In genomic region chr14:51026391-51027133, GRCm38 (mm10) we compare ENCODE assay signal across 8 mouse cellular contexts. TPM values are rescaled to one million over a fixed set of nuclear protein-coding genes. Genes with fewer than 3 reads are reported as not detected.
DNase-seq lines count a peak whose midpoint lies in the region; ATAC-seq lines count a peak whose summit lies in the region.

No protein-coding gene starts in this region.

- no peak overlapping the region for H3K27ac ChIP-seq in midbrain, embryonic 14.5 days (replicated peaks; ENCODE audit: low read depth, low read length)

- H3K4me1 ChIP-seq in midbrain, embryonic 14.5 days (ENCODE audit: control insufficient read depth, insufficient read depth, low read length) = no peaks in the 10 kb centered on the region

- peak; percentile 18 to 26 for DNase-seq in urinary bladder, adult 18-20 months (ENCODE audit: low spot score in 2 of 2)
- no peak for DNase-seq in urinary bladder, postnatal 10 days (ENCODE audit: low spot score)
- peak; percentile 65 for DNase-seq in cerebellum, adult 8-10 months
- DNase-seq in frontal cortex, postnatal 14 days (ENCODE audit: low spot score in 2 of 2) = peak; percentile 21 to 34
- peak; percentile 70 for DNase-seq in kidney, adult 18-20 months
- DNase-seq in left cerebral cortex, postnatal 36 days (ENCODE audit: low spot score in 2 of 2) = peak; percentile 19 to 42
- DNase-seq in midbrain, embryonic 14.5 days = peak; percentile 90
- DNase-seq in spleen, postnatal 36 days (ENCODE audit: low spot score in 2 of 2) = peak; percentile 69 to 76

- H3K9ac ChIP-seq in midbrain, embryonic 14.5 days (replicated peaks; ENCODE audit: low read length) = no peak overlapping the region

- ATAC-seq in midbrain, embryonic 14.5 days (ENCODE audit: low FRiP score, low TSS enrichment) = no peak

- H3K4me3 ChIP-seq in midbrain, embryonic 14.5 days (replicated peaks; ENCODE audit: low read depth, low read length) = no peak overlapping the region

- H3K27me3 ChIP-seq in midbrain, embryonic 14.5 days (ENCODE audit: control insufficient read depth, insufficient read depth, low read length) = no peaks in the 10 kb centered on the region

- intact Hi-C loops in left cerebral cortex, postnatal 36 days (cut with DNase I) = loop anchor here (1.0 to 2.0 kb wide), 2 partner anchors 37 to 70 kb away; no protein-coding TSS in a partner anchor

- WGBS in midbrain, embryonic 14.5 days = 38% methylated on average over 5 of the region's 5 CpGs

- no peaks in the 10 kb centered on the region for H3K36me3 ChIP-seq in midbrain, embryonic 14.5 days (ENCODE audit: control insufficient read depth, insufficient read depth, low read length)

- no peaks in the 10 kb centered on the region for H3K9me3 ChIP-seq in midbrain, embryonic 14.5 days (ENCODE audit: control insufficient read depth, low read length)

- no peak overlapping the region for H3K4me2 ChIP-seq in midbrain, embryonic 14.5 days (ENCODE audit: low read length)

RNA-seq across cellular contexts. Expression of gene Rnase9, which starts 15.1 kb away (rescaled TPM):
- total RNA-seq in left cerebral cortex, postnatal 36 days (2021) = not detected
- not detected in 2 replicates for polyA plus RNA-seq in midbrain, embryonic 14.5 days (2014; fragmentation: Nextera tagmentation; extraction: Ambion mirVana)

RNA-seq across cellular contexts. Expression of gene Rnase10, which starts 19.0 kb away (rescaled TPM):
- under 1 TPM; 0.20 to 0.25 TPM for total RNA-seq in left cerebral cortex, postnatal 36 days (2021)
- not detected in 2 replicates for polyA plus RNA-seq in midbrain, embryonic 14.5 days (2014; fragmentation: Nextera tagmentation; extraction: Ambion mirVana)

RNA-seq across cellular contexts. Expression of gene Rnase11, which starts 23.4 kb away (rescaled TPM):
- not detected for total RNA-seq in left cerebral cortex, postnatal 36 days (2021)
- not detected in 2 replicates for polyA plus RNA-seq in midbrain, embryonic 14.5 days (2014; fragmentation: Nextera tagmentation; extraction: Ambion mirVana)

RNA-seq across cellular contexts. Expression of gene Rnase12, which starts 30.9 kb away (rescaled TPM):
- not detected for total RNA-seq in left cerebral cortex, postnatal 36 days (2021)
- polyA plus RNA-seq in midbrain, embryonic 14.5 days (2014; fragmentation: Nextera tagmentation; extraction: Ambion mirVana) = 0.34 and 0.59 TPM in 2 replicates

RNA-seq across cellular contexts. Expression of gene Olfr750, which starts 47.7 kb away (rescaled TPM):
- not detected for total RNA-seq in left cerebral cortex, postnatal 36 days (2021)
- polyA plus RNA-seq in midbrain, embryonic 14.5 days (2014; fragmentation: Nextera tagmentation; extraction: Ambion mirVana) = 0.11 TPM in 1 of 2 replicates, not detected in the other
